Mouse (Mus musculus) lung, postnatal 0 days (tissue): ENCODE results near the gene Exosc5.
A peak's percentile ranks its signal among the peaks of the same experiment; 100 is the strongest.

Experiments used
- CTCF ChIP-seq: IDR thresholded peaks from 2 replicates; pipeline ENCODE4 v1.5.1; 2016; ENCODE audit warnings: antibody characterized with exemption, mild to moderate bottlenecking
- EP300 ChIP-seq: IDR thresholded peaks from 2 replicates; pipeline ENCODE4 v1.6.1; 2016; ENCODE audit warnings: antibody characterized with exemption, mild to moderate bottlenecking, control low read depth

DNA sequence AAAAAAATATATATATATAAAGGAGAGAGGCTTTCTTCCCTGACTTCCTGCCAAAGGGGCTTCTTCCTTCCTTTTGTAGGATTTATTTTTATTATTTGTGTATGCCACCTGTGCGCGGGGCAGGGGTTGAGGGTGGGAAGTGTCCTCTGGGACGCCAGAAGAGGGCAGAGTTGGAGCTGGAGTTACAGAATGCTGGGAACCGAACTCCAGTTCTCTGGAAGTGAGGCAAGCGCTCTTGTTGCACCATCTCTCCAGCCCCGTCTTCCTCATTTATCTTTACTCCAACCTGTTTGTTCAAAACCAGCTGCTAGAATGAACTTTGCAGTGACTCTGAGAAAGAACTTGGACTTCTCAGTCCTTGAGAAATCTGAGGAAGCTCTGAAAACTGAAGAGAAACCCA, 21.0 kb downstream of the Exosc5 start:
- peak; percentile 30; the same call in 1 of the 2 replicates for TF ChIP-seq EP300
- TF ChIP-seq CTCF, result peak; percentile 46
